Mouse (Mus musculus) urinary bladder, postnatal 25 days (tissue): Measurements from ENCODE around the gene Naa16.

Experiments
- DNase-seq: peaks from one replicate; pipeline ENCODE4 v3.0.0; 2022; ENCODE audit warnings: low spot score

Gene Naa16

GRCm38 (mm10) chr14:79298314-79298992, 92.1 kb downstream of the Naa16 start:
- DNase-seq: no peak

- DNase-seq: no peak
Observed at GRCm38 (mm10) chr14:79296836-79297235, 93.7 kb downstream of the Naa16 start.

- no peak for DNase-seq
Observed at GRCm38 (mm10) chr14:79296201-79296600, 94.4 kb downstream of the Naa16 start.

- DNase-seq: no peak
Observed at GRCm38 (mm10) chr14:79295579-79295978, 95.0 kb downstream of the Naa16 start.

GRCm38 (mm10) chr14:79294950-79295349, 95.6 kb downstream of the Naa16 start:
- no peak for DNase-seq

GRCm38 (mm10) chr14:79294051-79294814, 96.3 kb downstream of the Naa16 start:
- no peak for DNase-seq

GRCm38 (mm10) chr14:79293119-79293780, 97.3 kb downstream of the Naa16 start:
- no peak for DNase-seq

GRCm38 (mm10) chr14:79291629-79292028, 98.9 kb downstream of the Naa16 start:
- DNase-seq: no peak

- no peak for DNase-seq
Observed at GRCm38 (mm10) chr14:79290683-79291425, 99.7 kb downstream of the Naa16 start.

- DNase-seq: no peak
Observed at GRCm38 (mm10) chr14:79289909-79290308, 100.7 kb downstream of the Naa16 start.

- DNase-seq: no peak
Observed at GRCm38 (mm10) chr14:79288280-79288679, 102.3 kb downstream of the Naa16 start.

GRCm38 (mm10) chr14:79287251-79287863, 103.2 kb downstream of the Naa16 start:
- no peak for DNase-seq

- DNase-seq: no peak
Observed at GRCm38 (mm10) chr14:79285549-79285948, 105.0 kb downstream of the Naa16 start.

- DNase-seq: no peak
Observed at GRCm38 (mm10) chr14:79284616-79285015, 106.0 kb downstream of the Naa16 start.

- no peak for DNase-seq
Observed at GRCm38 (mm10) chr14:79283952-79284351, 106.6 kb downstream of the Naa16 start.

GRCm38 (mm10) chr14:79281894-79282553, 108.6 kb downstream of the Naa16 start:
- no peak for DNase-seq

GRCm38 (mm10) chr14:79280456-79280855, 110.1 kb downstream of the Naa16 start:
- no peak for DNase-seq

- DNase-seq: no peak
Observed at GRCm38 (mm10) chr14:79279494-79279893, 111.1 kb downstream of the Naa16 start.

GRCm38 (mm10) chr14:79278927-79279326, 111.7 kb downstream of the Naa16 start:
- DNase-seq: no peak

- DNase-seq: no peak
Observed at GRCm38 (mm10) chr14:79277922-79278321, 112.7 kb downstream of the Naa16 start.

GRCm38 (mm10) chr14:79275870-79276395, 114.6 kb downstream of the Naa16 start:
- DNase-seq: no peak
